11 mouse cellular contexts compared by ENCODE assay signal in the genomic region with DNA sequence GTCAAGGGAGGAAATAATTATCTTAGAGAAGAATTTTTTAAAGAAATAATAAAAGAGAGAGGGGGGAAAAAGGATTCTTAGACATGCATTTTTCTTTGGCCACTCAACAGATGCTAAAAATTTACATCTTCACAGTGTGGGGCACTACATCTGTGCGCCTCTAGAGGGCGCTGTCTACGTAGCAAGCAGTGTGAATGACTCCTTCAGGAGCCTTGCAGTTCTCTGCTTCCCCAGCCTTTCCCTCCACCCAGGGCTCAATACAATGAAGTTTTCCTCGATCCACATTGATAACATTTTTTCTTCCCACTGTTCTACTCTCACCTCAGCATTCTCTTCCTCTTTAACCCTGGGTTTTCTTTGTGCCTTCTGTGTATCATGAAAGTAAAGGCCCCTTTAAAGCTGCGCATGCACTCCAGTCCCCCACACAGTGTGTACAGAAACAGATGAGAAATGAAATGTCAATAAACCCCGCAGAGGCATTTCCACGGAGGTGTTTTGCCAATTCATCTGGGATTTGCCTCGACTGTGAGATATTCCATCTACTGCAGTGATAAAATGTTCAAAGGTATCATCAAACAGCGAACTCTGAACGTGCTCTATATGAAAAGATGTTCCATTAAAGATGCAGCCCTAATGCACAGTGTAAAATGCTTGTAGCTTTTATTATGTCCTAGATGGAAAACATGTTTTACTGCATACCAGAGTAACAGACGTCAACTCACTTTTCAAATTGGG.
A peak's percentile ranks its signal among the peaks of the same experiment; 100 is the strongest.
DNase-seq lines count a peak whose midpoint lies in the region; ATAC-seq and TF ChIP-seq lines count a peak whose summit lies in the region.
"Had no signal": no experiment of that assay in that cellular context is flagged by ENCODE, and none has a peak within 500 bp of the region (broad histone marks: within the 10 kb centered on the region; RNA-seq: fewer than 3 reads in every experiment).

No protein-coding gene starts in this region.

- H3K4me1 ChIP-seq in heart, adult 2 months (ENCODE audit: control insufficient read depth, insufficient read depth, low read length) = no peaks in the 10 kb centered on the region
- H3K4me1 ChIP-seq in lung, embryonic 14.5 days (ENCODE audit: insufficient read depth) = no peaks in the 10 kb centered on the region
- peaks cover 26% of the 10 kb centered on the region for H3K4me1 ChIP-seq in limb, embryonic 13.5 days
- no peaks in the 10 kb centered on the region for H3K4me1 ChIP-seq in neural tube, embryonic 15.5 days
- H3K4me1 ChIP-seq: hindbrain, embryonic 13.5 days had no signal

- H3K36me3 ChIP-seq in heart, adult 2 months (ENCODE audit: control insufficient read depth, insufficient read depth, low read length) = no peaks in the 10 kb centered on the region
- H3K36me3 ChIP-seq in lung, embryonic 14.5 days (ENCODE audit: insufficient read depth) = no peaks in the 10 kb centered on the region
- no peaks in the 10 kb centered on the region for H3K36me3 ChIP-seq in limb, embryonic 13.5 days
- H3K36me3 ChIP-seq in neural tube, embryonic 15.5 days = no peaks in the 10 kb centered on the region
- H3K36me3 ChIP-seq: hindbrain, embryonic 13.5 days had no signal

- TF ChIP-seq POLR2A in heart, adult 2 months (IDR thresholded peaks at IDR 0.05; ENCODE audit: insufficient read depth, low read depth, low read length) = no peak

- H3K79me2 ChIP-seq in heart, adult 2 months (replicated peaks; ENCODE audit: control insufficient read depth, insufficient read depth, low read length) = no peaks in the 10 kb centered on the region

- H3K4me2 ChIP-seq in lung, embryonic 14.5 days = no peak overlapping the region
- H3K4me2 ChIP-seq in limb, embryonic 13.5 days (replicated peaks) = peak overlapping the region; percentile 54
- H3K4me2 ChIP-seq in neural tube, embryonic 15.5 days = no peak overlapping the region
- H3K4me2 ChIP-seq: hindbrain, embryonic 13.5 days had no signal

- H3K4me3 ChIP-seq in heart, adult 2 months = no peak overlapping the region
- no peak overlapping the region for H3K4me3 ChIP-seq in lung, embryonic 14.5 days (ENCODE audit: low read depth, low read length)
- H3K4me3 ChIP-seq in limb, embryonic 13.5 days = peak overlapping the region; percentile 16; the same call in 1 of the 2 replicates
- no peak overlapping the region for H3K4me3 ChIP-seq in neural tube, embryonic 15.5 days (replicated peaks)
- H3K4me3 ChIP-seq: hindbrain, embryonic 13.5 days had no signal

- H3K9me3 ChIP-seq in lung, embryonic 14.5 days (ENCODE audit: low read depth, low read length) = no peaks in the 10 kb centered on the region
- no peaks in the 10 kb centered on the region for H3K9me3 ChIP-seq in limb, embryonic 13.5 days
- no peaks in the 10 kb centered on the region for H3K9me3 ChIP-seq in neural tube, embryonic 15.5 days (replicated peaks)
- H3K9me3 ChIP-seq: hindbrain, embryonic 13.5 days had no signal

- no peak overlapping the region for H3K9ac ChIP-seq in heart, adult 2 months (ENCODE audit: low read depth, low read length)
- H3K9ac ChIP-seq in lung, embryonic 14.5 days = no peak overlapping the region
- no peak overlapping the region for H3K9ac ChIP-seq in limb, embryonic 13.5 days
- H3K9ac ChIP-seq in neural tube, embryonic 15.5 days (replicated peaks) = no peak overlapping the region
- H3K9ac ChIP-seq: hindbrain, embryonic 13.5 days had no signal

- TF ChIP-seq EP300 in heart, adult 2 months (IDR thresholded peaks at IDR 0.05; ENCODE audit: insufficient read depth, low read depth, low read length) = no peak

- no peak overlapping the region for H3K27ac ChIP-seq in heart, adult 2 months
- H3K27ac ChIP-seq in lung, embryonic 14.5 days (ENCODE audit: low read depth) = no peak overlapping the region
- peak overlapping the region; percentile 80 for H3K27ac ChIP-seq in limb, embryonic 13.5 days
- H3K27ac ChIP-seq in neural tube, embryonic 15.5 days (replicated peaks) = no peak overlapping the region
- H3K27ac ChIP-seq: hindbrain, embryonic 13.5 days had no signal

- intact Hi-C loops in heart, adult 2 months (cut with DNase I) = no loop called here

- no peaks in the 10 kb centered on the region for H3K27me3 ChIP-seq in heart, adult 2 months (ENCODE audit: control insufficient read depth, insufficient read depth, low read length)
- H3K27me3 ChIP-seq in lung, embryonic 14.5 days (ENCODE audit: insufficient read depth, low read length) = no peaks in the 10 kb centered on the region
- no peaks in the 10 kb centered on the region for H3K27me3 ChIP-seq in limb, embryonic 13.5 days
- H3K27me3 ChIP-seq in neural tube, embryonic 15.5 days (replicated peaks) = no peaks in the 10 kb centered on the region
- H3K27me3 ChIP-seq: hindbrain, embryonic 13.5 days had no signal

- no peak for ATAC-seq in lung, embryonic 14.5 days (ENCODE audit: insufficient read depth)
- peak; percentile 91 for ATAC-seq in limb, embryonic 13.5 days (ENCODE audit: low FRiP score, low read depth)
- ATAC-seq in neural tube, embryonic 15.5 days (ENCODE audit: low FRiP score) = no peak

- WGBS in heart, adult 2 months = 51% methylated on average over 11 of the region's 11 CpGs
- WGBS in lung, embryonic 14.5 days = 47% methylated on average over 11 of the region's 11 CpGs
- 14% methylated on average over 11 of the region's 11 CpGs for WGBS in limb, embryonic 13.5 days
- WGBS in neural tube, embryonic 15.5 days = 61% methylated on average over 11 of the region's 11 CpGs

- peak; percentile 23; the same call in 1 of the 2 replicates for TF ChIP-seq CTCF in heart, adult 2 months (IDR thresholded peaks at IDR 0.05)
- TF ChIP-seq CTCF in lung, embryonic 14.5 days (IDR thresholded peaks at IDR 0.05; ENCODE audit: low read depth) = peak; percentile 48

- DNase-seq in heart, adult 2 months = no peak
- no peak for DNase-seq in heart, adult 9 months (ENCODE audit: low spot score in 2 of 2)
- peak; percentile 16 for DNase-seq in lung, embryonic 14.5 days
- no peak for DNase-seq in lung, postnatal 25 days (ENCODE audit: low spot score)
- peak; percentile 66 for DNase-seq in ZHBTc4 (ENCODE audit: low read depth, low spot score)
- no peak for DNase-seq in thymus, postnatal 36 days
- DNase-seq: adrenal gland, postnatal 25 days; gastrocnemius, postnatal 10 days had no signal

Comparison
In these comparisons a context has a peak if more than half of its experiments do, and no peak if none do; other contexts are left out.
1. DNase-seq: peak in lung, embryonic 14.5 days (single experiment) and ZHBTc4 (single experiment); none in heart, adult 2 months (0 of 2), heart, adult 9 months (0 of 2), lung, postnatal 25 days (single experiment) and thymus, postnatal 36 days (0 of 2).